Mouse (Mus musculus) layer of hippocampus, postnatal 36 days (tissue): ENCODE results near the gene Spink4. TPM values are rescaled to one million over a fixed set of nuclear protein-coding genes. Genes with fewer than 3 reads are reported as not detected.
A peak's percentile ranks its signal among the peaks of the same experiment; 100 is the strongest.
"Not testable (repeated sequence)": the region's sequence is repeated elsewhere in the genome, so short reads cannot be mapped to it uniquely, and the experiment has no call there.

ENCODE experiments used
- DNase-seq, 2 experiments: peaks; one replicate each; pipeline ENCODE4 v3.0.0; 2022
- total RNA-seq, 2 experiments: library from RNA; stranded (reverse); gene quantifications; 2 replicates each; pipeline ENCODE4 v1.2.3; 2021

The Spink4 gene
- total RNA-seq, 2 experiments from 2014 or later, result not detected

DNA sequence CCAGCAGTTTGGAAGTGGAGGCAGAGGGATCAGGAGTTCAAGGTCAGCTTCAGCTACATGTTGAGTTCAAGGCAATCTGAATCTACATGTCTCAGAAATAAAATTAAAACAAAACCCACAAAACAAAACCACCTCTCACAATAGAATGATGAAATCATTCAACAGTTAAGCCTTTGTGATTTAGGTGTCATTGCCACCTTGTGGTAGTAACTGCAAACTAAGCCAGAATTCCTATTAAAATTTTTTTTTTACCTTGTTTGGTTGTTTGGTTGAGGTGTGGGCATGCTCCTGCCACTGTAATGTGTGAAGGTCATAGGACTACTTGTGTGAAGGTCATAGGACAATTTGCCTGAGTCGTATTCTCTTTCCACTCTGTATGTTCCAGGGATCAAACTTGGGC lies 13.6 kb upstream of the Spink4 start:
- DNase-seq, result no peak

DNA sequence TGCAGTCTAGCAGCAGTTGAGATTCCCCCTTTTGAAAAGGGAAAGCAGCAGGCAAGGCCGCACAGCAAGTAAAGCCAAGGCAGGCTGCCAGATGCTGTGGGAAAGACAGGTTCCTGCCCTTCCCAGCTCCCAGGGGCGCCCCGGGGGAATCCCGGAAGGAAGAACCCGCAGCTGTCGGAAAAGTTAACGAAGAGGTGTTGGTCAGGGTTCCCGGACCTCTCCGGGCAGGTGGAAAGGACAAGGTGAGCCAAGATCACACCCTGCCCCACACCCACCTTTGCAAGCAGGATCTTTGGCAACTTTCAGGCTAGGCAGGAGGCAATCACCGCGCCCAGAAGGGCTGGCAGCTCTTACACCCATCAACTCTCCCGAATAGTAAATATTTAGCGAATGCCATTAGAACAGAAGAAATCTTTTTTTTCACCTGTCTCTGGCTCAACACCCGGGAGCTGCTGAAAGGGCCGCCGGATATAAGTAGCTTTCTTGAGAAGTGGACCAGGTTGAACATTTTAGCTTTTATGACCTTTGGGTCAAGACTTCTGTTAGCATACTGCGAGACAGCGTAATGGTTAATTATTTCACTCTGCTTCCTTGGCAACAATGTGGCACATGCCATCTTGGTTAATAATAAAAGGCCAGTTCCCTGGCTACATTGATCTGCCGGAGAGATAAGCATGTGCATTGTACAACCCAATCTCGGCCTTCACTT lies 11.4 kb upstream of the Spink4 start:
- no peak for DNase-seq

DNA sequence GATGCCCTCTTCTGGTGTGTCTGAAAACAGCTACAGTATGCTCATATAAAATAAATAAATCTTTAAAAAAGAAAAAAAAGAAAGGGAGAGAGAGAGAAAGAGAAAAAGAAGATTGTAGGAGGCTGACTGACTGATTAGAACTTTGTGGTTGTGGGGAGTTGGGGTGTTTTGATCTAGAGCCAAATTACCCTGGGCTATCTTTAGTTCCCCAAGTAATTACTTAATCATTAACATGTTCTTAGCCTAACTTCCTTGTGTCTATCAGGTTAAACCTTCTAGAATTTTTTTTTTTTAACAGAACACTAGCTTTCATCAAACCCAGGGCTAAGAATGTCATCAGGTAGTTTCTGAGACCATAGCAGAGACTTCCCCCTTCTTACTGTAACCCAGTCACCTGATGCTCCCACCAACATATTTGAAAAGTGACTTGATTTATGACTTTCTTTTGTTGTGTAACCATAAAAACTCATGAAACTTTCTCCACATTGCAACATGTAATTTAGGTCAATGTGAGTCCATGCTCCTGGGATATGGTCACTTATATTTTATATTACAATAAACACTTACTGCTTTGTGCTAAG lies 5.5 kb upstream of the Spink4 start:
- no peak for DNase-seq

DNA sequence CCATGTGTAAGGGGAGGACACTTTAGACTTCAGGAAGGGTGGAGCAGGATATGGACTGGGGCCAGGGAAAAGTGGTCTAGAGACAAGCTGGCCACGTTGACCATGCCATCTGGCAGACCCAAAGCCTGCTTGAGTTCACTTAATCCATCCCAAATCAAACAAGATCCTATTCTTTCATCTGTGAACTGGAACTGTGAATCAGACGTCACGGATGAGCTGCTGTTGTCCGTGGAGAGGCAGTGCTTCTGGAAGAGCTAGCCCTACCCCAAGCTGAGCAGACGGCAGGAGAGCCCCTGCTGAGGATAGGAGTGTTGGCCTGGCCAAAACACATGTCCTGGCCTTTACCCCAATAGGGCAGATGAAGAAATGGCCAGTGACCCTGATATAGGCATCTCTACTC lies 3.9 kb upstream of the Spink4 start:
- DNase-seq, result no peak

DNA sequence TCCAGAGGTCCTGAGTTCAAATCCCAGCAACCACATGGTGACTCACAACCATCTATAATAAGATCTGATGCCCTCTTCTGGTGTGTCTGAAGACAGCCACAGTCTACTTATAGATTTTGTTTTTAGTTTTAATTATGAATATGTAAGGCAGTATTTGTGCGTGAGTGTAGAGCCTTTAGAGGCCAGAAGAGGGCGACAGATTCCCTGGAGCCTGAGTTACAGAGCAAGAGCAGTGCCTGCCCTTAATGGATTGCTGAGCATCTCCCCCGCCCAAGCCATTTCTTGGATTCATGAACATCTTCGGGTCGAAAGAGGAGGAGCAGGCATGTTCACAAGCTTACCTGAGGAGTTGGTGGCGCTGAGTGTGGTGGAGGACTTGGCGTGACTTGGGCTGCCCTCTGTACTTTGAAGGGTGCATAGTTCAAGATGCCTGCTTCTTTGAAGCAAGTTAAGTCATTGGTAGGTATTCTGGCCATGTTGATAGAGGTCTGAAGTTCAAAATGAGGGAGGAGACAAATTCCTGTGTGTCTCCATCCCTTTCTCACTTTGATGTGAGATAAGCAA lies 3.2 kb upstream of the Spink4 start:
- DNase-seq, result no peak

DNA sequence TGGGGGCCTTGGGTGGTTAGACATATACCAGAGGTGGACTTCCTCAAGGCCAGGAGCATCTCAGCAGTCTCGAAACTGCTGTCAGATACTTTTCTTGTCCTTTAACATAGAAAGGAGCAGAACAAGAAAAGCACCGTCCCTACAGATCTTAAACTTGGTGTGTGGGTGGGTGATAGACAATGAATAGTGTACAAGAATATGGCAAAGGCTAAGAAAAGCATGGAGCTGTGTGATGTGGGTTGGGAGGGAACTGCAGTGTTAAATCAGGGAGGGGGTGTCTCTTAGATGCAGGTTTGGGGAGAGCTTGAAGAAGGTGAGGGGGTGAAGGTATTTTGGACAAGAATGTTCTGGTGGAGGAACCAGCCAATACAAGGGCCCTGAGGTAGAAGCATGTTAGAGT lies 724 bp downstream of the Spink4 start:
- DNase-seq, result no peak

DNA sequence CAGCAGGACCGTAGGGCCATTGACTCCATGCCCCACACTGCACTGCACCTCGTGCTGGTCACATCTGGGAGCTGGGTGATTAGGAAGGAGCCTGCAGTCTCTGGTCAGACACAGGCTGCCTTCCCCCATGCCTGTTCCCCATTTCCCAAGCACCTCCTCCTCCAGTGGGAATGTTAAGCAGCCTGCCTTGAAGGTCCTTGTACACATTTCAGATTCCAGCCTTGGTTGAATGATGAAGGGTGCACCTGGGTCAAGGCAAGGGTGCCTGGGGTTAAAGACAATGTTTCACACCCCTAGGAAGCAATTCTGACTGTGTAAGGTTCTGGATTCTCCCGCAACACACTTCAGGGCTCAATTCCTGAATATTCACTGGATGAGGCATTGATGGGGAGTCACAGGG lies 1.4 kb downstream of the Spink4 start:
- no peak for DNase-seq

DNA sequence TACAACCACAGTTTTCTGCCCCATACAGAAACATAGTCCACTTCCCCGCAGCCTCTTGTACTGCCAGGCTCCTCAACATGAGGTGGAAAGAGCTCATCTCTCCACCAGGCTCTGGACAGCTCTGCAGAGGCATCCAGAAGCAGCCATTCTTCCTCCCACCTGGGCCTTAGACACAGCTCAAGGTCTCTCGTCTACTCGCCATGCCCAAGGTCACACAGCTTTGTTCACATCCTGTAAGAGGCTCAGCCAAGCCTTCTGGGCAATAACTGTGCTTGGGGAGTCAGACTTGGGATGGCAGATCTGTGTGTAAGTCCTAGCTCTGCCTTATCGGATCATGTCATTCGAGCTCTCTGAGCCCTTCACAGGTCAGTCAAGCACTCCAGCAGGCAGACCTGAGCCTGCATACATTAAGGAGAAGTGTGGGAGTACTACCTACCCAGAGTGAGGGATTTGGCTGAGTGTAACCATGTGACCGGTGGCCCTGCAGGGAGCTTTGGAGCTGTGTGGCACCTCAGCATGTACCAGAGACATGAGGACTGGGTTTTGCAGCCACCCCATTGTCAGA lies 3.3 kb downstream of the Spink4 start:
- no peak for DNase-seq

DNA sequence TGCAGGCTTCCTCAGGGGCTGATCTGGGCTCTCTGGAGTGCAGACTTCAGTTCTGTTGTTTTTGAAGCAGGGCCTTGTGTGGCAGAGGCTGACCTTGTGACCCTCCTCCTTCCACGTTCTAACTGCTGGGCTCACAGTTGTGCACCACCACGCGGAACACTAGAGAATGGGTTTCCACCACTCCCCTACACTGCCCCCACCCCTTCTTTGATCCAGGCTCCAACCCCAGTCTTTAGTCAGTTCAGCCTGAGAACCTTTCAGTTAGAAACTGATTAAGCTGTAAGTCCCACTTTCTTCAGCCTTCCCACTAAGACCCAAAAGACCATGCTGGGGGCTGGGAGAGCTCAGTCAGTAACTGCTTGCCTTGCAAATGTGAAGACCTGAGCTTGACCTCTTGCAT lies 5.7 kb downstream of the Spink4 start:
- DNase-seq, result no peak

DNA sequence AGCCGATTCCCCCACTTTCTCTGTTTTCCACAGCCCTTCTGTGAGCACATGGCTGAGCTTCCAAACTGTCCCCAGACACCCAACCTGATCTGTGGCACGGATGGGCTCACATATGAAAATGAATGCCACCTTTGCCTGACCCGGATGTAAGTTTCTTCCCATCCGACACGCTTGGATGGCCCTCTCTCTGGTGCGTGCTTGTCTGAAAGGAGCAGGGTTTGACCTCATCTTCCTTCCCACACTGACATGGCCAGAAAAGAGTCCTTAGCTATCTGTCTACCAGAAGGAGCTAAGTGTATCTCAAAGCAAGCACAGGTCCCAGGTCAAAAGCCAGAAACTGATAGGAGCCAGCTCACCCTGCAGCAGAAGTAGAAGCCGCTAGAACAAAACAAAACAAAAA lies 9.2 kb downstream of the Spink4 start:
- DNase-seq, result no peak

DNA sequence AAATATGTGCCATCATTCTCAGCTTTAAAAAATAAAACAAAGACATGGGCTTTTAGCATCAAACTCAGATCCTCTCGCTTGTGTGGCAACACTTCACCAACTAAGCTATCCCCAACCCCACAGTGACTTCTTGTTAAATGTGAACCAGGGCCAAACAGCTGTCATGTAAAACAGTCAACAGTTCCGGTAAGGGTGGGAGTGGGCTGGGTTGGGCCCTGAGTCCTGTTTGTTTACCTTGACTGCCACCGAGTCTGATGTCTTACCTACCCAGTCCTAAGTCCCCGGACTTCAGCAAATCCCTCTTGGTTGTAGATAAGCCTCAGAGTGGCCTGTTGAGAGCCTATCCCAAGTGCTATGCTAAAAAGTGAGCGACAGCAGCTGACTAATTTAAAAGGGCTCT lies 13.8 kb downstream of the Spink4 start:
- no peak for DNase-seq

DNA sequence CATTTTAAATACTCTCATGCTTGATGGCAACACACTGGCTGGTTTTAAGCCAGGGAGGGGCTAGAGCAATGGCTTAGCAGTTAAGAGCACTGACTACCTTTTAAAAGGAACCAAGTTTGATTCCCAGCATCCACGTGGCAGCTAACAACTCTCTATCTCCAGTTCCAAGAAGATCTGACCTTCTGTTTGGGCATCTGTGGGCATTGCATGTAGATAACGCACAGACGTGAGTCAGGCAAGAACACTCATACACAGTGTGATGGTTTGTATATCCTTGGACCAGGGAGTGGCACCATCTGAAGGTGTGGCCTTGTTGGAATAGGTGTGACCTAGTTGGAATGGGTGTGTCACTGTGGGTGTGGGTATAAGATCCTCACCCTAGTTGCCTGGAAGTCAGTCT lies 14.5 kb downstream of the Spink4 start:
- not testable (repeated sequence) for DNase-seq

DNA sequence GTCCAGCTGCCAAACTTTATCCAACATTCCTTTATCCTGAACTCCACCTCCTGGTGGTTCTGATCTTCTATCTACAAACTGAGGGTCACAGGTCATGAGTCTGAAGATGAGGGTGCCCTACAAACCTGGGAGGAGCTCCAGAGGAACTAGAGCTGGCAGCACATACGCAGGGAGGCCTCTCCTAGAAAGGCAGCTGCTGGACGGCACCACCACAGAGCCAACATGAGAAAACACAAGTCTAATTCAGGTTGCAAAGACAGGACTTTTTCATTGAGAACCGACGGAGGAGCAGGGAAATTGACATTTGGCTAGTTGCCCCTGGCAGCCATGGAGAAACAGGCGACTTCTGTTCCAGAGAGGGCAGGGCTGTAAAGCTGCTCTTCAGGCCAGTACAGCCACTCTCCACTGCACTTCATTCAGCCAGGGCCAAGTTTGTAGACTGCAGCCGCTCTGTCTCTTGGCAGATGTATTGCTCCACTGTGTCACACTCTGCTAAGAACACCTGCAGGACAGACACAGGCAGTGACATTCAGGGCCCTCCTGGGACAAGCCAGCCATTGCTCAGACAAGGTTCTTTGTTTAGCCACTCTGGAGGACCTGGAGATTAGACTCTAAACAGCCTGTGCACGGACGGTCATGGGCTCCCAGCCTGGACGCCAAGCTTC lies 16.5 kb downstream of the Spink4 start:
- DNase-seq, result peak; percentile 43 to 56

DNA sequence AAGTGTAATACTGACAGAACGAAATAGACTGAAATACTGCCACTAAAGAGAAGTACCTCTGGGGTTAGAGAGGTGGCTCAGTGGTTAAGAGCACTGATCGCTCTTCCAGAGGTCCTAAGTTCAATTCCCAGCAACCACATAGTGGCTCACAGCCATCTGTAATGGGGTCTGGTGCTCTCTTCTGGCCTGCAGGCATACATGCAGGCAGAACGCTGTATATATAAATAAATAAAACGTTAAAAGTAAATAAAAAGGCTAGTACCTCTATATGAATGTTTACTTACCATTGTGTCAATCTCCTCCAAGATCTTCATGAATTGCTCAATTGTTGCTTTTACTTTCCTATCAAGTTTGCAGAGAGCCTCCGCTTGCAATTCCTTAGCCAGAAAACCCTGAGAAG lies 18.9 kb downstream of the Spink4 start:
- no peak for DNase-seq

DNA sequence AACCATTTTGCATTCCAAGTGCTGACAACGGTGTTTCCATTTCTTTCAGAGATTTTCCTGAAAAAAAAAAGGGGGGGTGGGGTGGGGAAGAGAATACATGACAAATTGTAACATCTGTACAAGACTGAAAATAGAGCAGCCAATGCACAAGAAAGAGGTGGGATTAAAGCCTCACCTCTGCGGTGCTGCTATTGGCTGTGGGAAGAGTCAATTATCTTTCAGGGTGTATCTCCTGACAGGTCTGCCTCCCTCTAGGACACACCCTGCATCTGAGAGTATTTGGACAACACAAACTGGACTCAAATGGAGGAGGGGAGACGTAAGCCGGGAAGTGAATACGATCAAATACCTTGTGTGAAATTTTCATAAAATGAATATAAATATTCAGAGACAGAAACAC lies 23.8 kb downstream of the Spink4 start:
- DNase-seq, result no peak

DNA sequence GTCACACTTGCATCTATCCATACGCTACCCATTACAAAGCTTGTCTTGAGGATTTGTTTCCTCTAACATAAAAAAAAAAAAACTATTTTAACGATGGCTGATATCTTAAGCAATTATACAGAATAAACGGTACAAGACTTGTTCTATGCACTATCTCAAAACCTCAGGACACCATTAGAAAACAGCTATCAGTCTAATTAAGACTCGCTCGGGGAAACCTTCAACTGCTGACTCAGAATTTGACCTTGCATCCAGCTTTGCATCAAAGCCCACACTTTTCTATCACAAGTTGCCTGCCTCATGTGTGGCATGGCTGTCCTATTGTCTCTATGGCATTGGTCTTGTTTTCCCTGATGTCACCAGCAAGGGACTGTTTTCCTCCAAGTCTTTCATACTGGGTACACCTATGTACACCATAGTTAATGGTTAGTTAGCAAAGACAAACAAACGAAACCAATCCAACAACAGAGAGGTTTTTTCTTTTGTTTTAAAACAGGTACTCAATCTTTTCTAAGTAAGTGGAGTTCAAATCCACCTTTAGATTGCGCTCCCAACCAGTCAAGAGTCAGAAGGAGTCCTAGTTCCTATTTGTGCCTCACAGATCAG lies 26.8 kb downstream of the Spink4 start:
- DNase-seq, result no peak

DNA sequence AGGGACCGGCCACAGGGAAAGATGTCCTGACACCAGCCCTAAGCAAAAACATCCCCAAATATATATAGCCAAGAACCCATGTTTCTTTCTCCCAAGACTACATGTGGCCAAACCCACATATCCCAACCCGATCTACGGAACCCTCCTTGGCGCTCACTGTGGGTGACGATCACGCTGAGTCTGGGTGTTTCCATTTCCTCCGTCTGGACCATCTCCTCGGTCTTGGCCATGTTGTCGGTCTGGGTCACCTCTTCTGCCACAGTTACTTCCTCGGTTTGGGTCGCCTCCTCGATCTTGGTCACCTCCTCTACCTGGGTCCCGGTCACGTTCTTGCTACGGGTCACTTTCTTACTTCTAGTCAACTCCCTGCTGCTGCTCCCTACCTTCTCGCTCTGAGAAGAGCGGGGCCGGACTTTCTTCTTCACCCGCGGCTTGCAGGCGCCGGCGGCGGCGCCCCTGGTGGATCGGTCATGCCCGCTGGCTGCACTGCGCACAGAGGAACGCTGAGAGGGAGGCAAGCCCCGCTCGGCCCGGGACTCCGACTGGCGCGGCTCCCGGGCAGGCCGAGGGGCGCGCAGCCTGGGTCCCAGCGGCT lies 27.8 kb downstream of the Spink4 start:
- DNase-seq, result no peak

DNA sequence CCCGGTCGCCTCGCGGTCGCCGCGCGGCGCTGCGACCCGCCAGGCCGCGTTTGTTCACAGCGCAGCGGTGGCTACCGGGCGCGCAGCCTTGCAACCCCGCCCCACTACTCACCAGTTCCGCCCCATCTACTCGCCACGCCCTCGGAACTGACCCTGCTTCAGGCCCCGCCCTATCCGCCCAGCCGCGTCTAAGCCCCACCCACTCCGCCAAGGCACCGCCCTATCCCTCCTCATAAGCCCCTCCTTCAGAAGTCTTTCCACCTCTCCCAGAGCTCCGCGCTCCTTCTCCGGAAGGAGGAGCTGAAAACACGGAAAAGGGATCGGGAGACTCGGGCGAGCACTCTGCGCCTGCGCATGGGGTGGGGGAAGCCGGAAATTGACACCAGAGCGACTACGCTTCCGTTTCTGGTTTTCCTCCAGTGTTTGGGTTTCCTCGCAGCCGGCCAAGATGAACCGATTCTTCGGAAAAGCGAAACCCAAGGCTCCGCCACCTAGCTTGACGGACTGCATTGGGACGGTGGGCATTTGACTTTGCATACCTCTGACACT lies 28.4 kb downstream of the Spink4 start, which contains the start of the genes Bag1 and Chmp5:
Bag1 (minus strand) TSS at position 135 of the 549 bp plus-strand sequence.
Chmp5 (plus strand) TSS at position 248 of the 549 bp plus-strand sequence.
- peak; percentile 98 to 99 for DNase-seq

DNA sequence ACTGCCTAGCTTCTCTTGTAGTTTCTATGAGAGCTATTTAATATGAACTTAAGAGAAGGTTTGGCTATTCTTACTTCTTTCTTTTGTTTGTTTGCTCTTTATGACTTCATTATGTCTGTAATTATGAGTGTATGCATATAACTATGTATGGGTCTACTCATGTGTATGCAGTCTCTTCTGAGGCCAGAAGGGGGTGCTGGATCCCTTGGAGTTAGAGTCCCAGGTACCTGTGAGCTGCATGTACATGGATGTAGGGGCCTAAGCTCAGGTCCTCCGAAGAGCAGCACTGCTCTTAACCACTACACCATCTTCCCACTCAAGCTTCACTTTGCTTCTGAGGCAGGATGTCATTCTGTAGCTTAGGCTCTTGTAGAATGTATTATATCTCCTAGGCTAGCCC lies 33.7 kb downstream of the Spink4 start:
- no peak for DNase-seq

DNA sequence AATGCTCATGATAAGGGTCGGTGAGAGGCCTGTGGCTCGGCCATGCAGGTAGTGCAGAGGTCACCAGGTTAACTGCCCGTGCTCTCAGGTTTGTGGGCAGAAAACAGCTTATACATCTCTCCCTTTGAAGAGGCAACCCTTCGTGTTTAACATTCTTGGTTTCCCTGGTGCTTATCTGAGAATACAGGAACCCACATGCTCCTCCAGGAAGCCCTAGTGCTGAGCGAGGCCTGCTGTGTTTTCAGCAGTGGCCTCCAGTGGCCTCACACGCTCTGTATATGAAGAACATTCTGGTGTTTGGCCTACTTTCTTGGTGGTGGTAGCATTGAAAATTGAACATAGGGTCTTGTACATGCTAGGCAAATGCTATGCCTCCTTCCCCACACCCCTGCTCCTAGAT lies 36.1 kb downstream of the Spink4 start:
- DNase-seq, result no peak

DNA sequence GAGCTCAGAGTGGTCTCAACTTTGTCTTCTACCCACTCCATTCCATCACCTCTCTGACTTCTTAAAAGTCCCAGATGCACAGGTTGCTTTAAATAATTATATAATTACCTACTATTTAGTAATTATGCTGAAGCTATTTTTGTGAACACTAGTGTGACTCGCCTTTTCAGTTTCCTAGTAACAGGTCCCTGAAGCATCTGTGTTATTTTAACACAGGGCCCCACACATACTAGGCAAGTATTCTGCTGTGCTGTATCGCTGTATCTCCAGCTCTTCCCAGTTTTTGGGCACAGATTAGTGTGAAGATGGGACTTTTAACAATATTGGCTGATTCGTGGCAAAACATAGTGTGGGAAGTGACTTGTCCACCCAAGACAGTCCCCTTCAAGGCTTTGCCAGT lies 43.7 kb downstream of the Spink4 start:
- DNase-seq, result no peak

DNA sequence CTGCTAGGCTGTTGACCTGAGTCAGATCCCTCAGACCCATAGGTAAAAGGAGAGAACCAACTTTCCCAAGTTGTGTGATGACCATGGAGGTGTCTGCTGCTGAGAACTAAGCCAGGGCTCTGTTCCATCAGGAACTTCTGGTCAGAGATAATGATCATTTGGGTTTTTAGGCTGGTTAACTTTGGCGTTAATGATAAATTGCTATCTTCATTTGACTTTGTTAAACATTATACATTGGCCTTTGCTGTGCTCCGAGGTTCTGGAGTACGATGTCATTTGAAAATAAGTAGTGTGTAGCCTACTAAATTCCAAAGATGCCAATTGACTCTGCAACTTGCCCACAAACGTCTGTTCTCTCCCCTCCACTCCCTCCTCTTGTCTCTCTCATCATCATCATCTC lies 49.3 kb downstream of the Spink4 start:
- no peak for DNase-seq
